Mouse (Mus musculus) intestine, embryonic 16.5 days (tissue): Measurements from ENCODE around the gene Camta1. TPM values are rescaled to one million over a fixed set of nuclear protein-coding genes. Genes with fewer than 3 reads are reported as not detected.
A peak's percentile ranks its signal among the peaks of the same experiment; 100 is the strongest.

Experiments
- ATAC-seq: fragments of 200-750 bp; cut with Nextera tagmentation; 2 replicates; pipeline ENCODE4 v1.8.0; 2017; ENCODE audit warnings: moderate TSS enrichment, moderate library complexity
- H3K27ac ChIP-seq: fragments of 300-500 bp; sonication (generic); 2 replicates; pipeline ENCODE4 v1.5.1; 2014; ENCODE audit warnings: mild to moderate bottlenecking, low read length
- H3K27me3 ChIP-seq: fragments of 300-500 bp; sonication (generic); replicated peaks from 2 replicates; pipeline ENCODE4 v1.6.1; 2014; ENCODE audit warnings: low read length, control low read depth, mixed read lengths; ENCODE audit not compliant: control insufficient read depth, insufficient read depth
- H3K36me3 ChIP-seq: fragments of 300-500 bp; sonication (generic); 2 replicates; pipeline ENCODE4 v1.6.1; 2014; ENCODE audit warnings: low read length, control low read depth; ENCODE audit not compliant: control insufficient read depth, insufficient read depth
- H3K4me1 ChIP-seq: fragments of 300-500 bp; sonication (generic); 2 replicates; pipeline ENCODE4 v1.6.1; 2014; ENCODE audit warnings: low read length, control low read depth, mixed read lengths; ENCODE audit not compliant: control insufficient read depth, insufficient read depth
- H3K4me2 ChIP-seq: fragments of 300-500 bp; sonication (generic); 2 replicates; pipeline ENCODE4 v1.6.1; 2014; ENCODE audit warnings: low read depth, low read length, control low read depth
- H3K4me3 ChIP-seq: fragments of 300-500 bp; sonication (generic); 2 replicates; pipeline ENCODE4 v1.5.1; 2014; ENCODE audit warnings: mild to moderate bottlenecking, low read length
- H3K9ac ChIP-seq: fragments of 300-500 bp; sonication (generic); 2 replicates; pipeline ENCODE4 v1.6.1; 2014; ENCODE audit warnings: low read depth, low read length
- H3K9me3 ChIP-seq: fragments of 300-500 bp; sonication (generic); 2 replicates; pipeline ENCODE4 v1.6.1; 2016; ENCODE audit warnings: low read length, control low read depth; ENCODE audit not compliant: control insufficient read depth
- WGBS: fragments of 180-500 bp; shearing (Covaris S2); extraction: QIAGEN DNeasy Blood & Tissue Kit; methylation state at CpG from one replicate; pipeline ENCODE4 v1.1.7; 2014; 5-methylcytosine and 5-hydroxymethylcytosine counted together
- polyA plus RNA-seq: library from polyadenylated mRNA; unstranded; fragments of >200 nt; fragmentation: Nextera tagmentation; extraction: Ambion mirVana; gene quantifications from 2 replicates; pipeline ENCODE4 v1.2.1, GENCODE M21; 2015

Camta1 gene
- polyA plus RNA-seq, 1 experiment from 2014 or later: 69.1 TPM

GRCm38 (mm10) chr4:151835860-151836259, 25.8 kb downstream of the Camta1 start:
- ATAC-seq: no peak
- WGBS: 87% methylated on average over 3 of the region's 3 CpGs
- no peak overlapping the region for H3K4me3 ChIP-seq
- H3K27me3 ChIP-seq: no peaks in the 10 kb centered on the region
- H3K9ac ChIP-seq: no peak overlapping the region
- no peak overlapping the region for H3K27ac ChIP-seq
- no peak overlapping the region for H3K4me2 ChIP-seq
- H3K4me1 ChIP-seq: no peaks in the 10 kb centered on the region
- H3K36me3 ChIP-seq: no peaks in the 10 kb centered on the region
- H3K9me3 ChIP-seq: no peaks in the 10 kb centered on the region

GRCm38 (mm10) chr4:151834536-151834935, 27.1 kb downstream of the Camta1 start:
- H3K4me2 ChIP-seq: no peak overlapping the region
- ATAC-seq: no peak
- no peak overlapping the region for H3K9ac ChIP-seq
- 90% methylated on average over 10 of the region's 10 CpGs for WGBS
- H3K9me3 ChIP-seq: no peaks in the 10 kb centered on the region
- no peaks in the 10 kb centered on the region for H3K36me3 ChIP-seq
- H3K4me1 ChIP-seq: no peaks in the 10 kb centered on the region
- no peak overlapping the region for H3K4me3 ChIP-seq
- no peaks in the 10 kb centered on the region for H3K27me3 ChIP-seq
- no peak overlapping the region for H3K27ac ChIP-seq

GRCm38 (mm10) chr4:151833940-151834449, 27.7 kb downstream of the Camta1 start:
- H3K9me3 ChIP-seq: no peaks in the 10 kb centered on the region
- WGBS: 86% methylated on average over 7 of the region's 7 CpGs
- no peak overlapping the region for H3K9ac ChIP-seq
- no peaks in the 10 kb centered on the region for H3K36me3 ChIP-seq
- no peak overlapping the region for H3K27ac ChIP-seq
- no peak for ATAC-seq
- no peak overlapping the region for H3K4me2 ChIP-seq
- H3K27me3 ChIP-seq: no peaks in the 10 kb centered on the region
- no peaks in the 10 kb centered on the region for H3K4me1 ChIP-seq
- H3K4me3 ChIP-seq: no peak overlapping the region

GRCm38 (mm10) chr4:151827840-151828239, 33.8 kb downstream of the Camta1 start:
- Histone ChIP-seq H3K9ac (no peak overlapping the region), H3K27ac (no peak overlapping the region), H3K4me1 (no peaks in the 10 kb centered on the region), H3K4me3 (no peak overlapping the region), H3K27me3 (no peaks in the 10 kb centered on the region), H3K9me3 (no peaks in the 10 kb centered on the region), H3K4me2 (no peak overlapping the region), H3K36me3 (no peaks in the 10 kb centered on the region)
- no peak for ATAC-seq
- WGBS: 93% methylated on average over 3 of the region's 3 CpGs

GRCm38 (mm10) chr4:151827356-151827755, 34.3 kb downstream of the Camta1 start:
- H3K9ac ChIP-seq: no peak overlapping the region
- no peak overlapping the region for H3K4me3 ChIP-seq
- H3K27ac ChIP-seq: no peak overlapping the region
- H3K27me3 ChIP-seq: no peaks in the 10 kb centered on the region
- no peak overlapping the region for H3K4me2 ChIP-seq
- ATAC-seq: no peak
- no peaks in the 10 kb centered on the region for H3K9me3 ChIP-seq
- no peaks in the 10 kb centered on the region for H3K36me3 ChIP-seq
- H3K4me1 ChIP-seq: no peaks in the 10 kb centered on the region

- no peak for ATAC-seq
- H3K4me2 ChIP-seq: no peak overlapping the region
- no peaks in the 10 kb centered on the region for H3K9me3 ChIP-seq
- no peak overlapping the region for H3K27ac ChIP-seq
- no peak overlapping the region for H3K9ac ChIP-seq
- no peak overlapping the region for H3K4me3 ChIP-seq
- no peaks in the 10 kb centered on the region for H3K27me3 ChIP-seq
- WGBS: 70% methylated on average over 3 of the region's 3 CpGs
- H3K36me3 ChIP-seq: no peaks in the 10 kb centered on the region; the same call in 1 of the 2 replicates
- no peaks in the 10 kb centered on the region for H3K4me1 ChIP-seq
Observed at GRCm38 (mm10) chr4:151823963-151824362, 37.7 kb downstream of the Camta1 start.

GRCm38 (mm10) chr4:151822986-151823385, 38.7 kb downstream of the Camta1 start:
- no peak overlapping the region for H3K9ac ChIP-seq
- no peak overlapping the region for H3K4me2 ChIP-seq
- H3K36me3 ChIP-seq: no peaks in the 10 kb centered on the region; the same call in 1 of the 2 replicates
- peaks cover 3% of the 10 kb centered on the region; the same call in 1 of the 2 replicates for H3K4me1 ChIP-seq
- no peaks in the 10 kb centered on the region for H3K9me3 ChIP-seq
- H3K4me3 ChIP-seq: no peak overlapping the region
- WGBS: 62% methylated on average over 2 of the region's 2 CpGs
- H3K27ac ChIP-seq: no peak overlapping the region
- ATAC-seq: peak; percentile 91
- no peaks in the 10 kb centered on the region for H3K27me3 ChIP-seq

GRCm38 (mm10) chr4:151817981-151818766, 43.5 kb downstream of the Camta1 start:
- Histone ChIP-seq H3K9ac (no peak overlapping the region), H3K4me1 (peaks cover 3% of the 10 kb centered on the region; the same call in 1 of the 2 replicates), H3K9me3 (no peaks in the 10 kb centered on the region), H3K27me3 (no peaks in the 10 kb centered on the region), H3K27ac (no peak overlapping the region), H3K4me2 (no peak overlapping the region), H3K4me3 (no peak overlapping the region), H3K36me3 (no peaks in the 10 kb centered on the region; the same call in 1 of the 2 replicates)
- WGBS: 37% methylated on average over 3 of the region's 3 CpGs
- ATAC-seq: no peak

- no peaks in the 10 kb centered on the region for H3K27me3 ChIP-seq
- 95% methylated on average over 4 of the region's 4 CpGs for WGBS
- H3K4me2 ChIP-seq: no peak overlapping the region
- no peak overlapping the region for H3K9ac ChIP-seq
- peaks cover 3% of the 10 kb centered on the region; the same call in 1 of the 2 replicates for H3K4me1 ChIP-seq
- no peak overlapping the region for H3K4me3 ChIP-seq
- no peak for ATAC-seq
- H3K9me3 ChIP-seq: no peaks in the 10 kb centered on the region
- no peak overlapping the region for H3K27ac ChIP-seq
- no peaks in the 10 kb centered on the region for H3K36me3 ChIP-seq
Observed at GRCm38 (mm10) chr4:151813711-151814110, 48.0 kb downstream of the Camta1 start.
